Mouse (Mus musculus): ENCODE data around the gene Cavin1. TPM values are rescaled to one million over a fixed set of nuclear protein-coding genes. Genes with fewer than 3 reads are reported as not detected.

The Cavin1 gene
- polyA plus RNA-seq, 1 experiment, result 1.4 TPM

DNA sequence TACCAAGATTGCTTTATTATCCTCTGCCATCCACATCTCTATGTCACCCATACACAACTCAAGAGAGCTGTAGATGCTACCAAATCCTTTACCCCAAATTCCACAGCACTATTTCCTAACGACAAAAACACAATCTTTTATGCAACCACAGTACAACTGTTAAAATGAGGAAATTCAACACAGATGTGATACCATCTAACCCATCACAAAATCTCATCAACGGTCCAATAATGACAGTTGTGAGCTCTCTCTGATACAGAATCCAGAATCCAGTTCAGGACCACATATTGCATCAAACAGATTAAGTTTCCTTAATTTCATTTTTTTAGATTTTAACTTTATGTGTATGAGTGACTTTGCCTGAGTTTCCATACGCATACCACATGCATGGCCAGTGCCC, 18.0 kb upstream of the Cavin1 start:
- TF ChIP-seq GATA1 (IDR thresholded peaks at IDR 0.05; ENCODE audit: low read length), result no peak

DNA sequence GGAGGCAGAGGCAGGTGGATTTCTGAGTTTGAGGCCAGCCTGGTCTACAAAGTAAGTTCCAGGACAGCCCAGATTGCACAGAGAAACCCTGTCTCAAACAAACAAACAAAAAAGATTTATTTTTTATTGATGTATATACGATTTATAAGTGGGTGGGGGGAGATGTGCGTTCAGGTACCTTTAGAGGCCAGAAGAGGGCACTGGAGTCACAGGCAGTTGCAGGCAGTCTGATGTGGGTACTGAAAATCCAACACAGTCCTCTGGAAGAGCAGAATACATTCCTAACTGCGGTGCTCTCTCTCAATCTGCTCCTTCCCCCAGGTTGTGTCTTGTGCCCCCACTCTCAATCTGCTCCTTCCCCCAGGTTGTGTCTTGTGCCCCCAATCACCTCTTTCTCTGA, 14.9 kb upstream of the Cavin1 start:
- TF ChIP-seq GATA1 (IDR thresholded peaks at IDR 0.05; ENCODE audit: low read length), result no peak

DNA sequence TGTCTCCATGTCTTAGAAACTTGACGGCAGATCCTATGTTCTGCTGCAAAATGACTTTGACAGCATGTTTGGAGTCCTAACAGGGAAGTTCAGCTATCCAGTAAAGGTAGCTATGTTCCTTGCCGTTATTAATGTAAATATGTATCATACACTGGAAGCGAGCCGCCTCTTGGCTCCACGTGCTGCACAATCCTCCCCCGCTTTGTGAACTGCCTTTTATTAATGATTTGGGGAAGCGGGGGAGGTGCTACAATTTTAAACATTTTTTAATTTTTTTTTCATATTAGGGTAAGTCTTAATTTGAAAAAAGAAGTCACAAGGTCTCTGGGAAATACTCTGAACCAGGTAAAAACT, 13.1 kb upstream of the Cavin1 start:
- TF ChIP-seq GATA1 (IDR thresholded peaks at IDR 0.05; ENCODE audit: low read length), result no peak

DNA sequence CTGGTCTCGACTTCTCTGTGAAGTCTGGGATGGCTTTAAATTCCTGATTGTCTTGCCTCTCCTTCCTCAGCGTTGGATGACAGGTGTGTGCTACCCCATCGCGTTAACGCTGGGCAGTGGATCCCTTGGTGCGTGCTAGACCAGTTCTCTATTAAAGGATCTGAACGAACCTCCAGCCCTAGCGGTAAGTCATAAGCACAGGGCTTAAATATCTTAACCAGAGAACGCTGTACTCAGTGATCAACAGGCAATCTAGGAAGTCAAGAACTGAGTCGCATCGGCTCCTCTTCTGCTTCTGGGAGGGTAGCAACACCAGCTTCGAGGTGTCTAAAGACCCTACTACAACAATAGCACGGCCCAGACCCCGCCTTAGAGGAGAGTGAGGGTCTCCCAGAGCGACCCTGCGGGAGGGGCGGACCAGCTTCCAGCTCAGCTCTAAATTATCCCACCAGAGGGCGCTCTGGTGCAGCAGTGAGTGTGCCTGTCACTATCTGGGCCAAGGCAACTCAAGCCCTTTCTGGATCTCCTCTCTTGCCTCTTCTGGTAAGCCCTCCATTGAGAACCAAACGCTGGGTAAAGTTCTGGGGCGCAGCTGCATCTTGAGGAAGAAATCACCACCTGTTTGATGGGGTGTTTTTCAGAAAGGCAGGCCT, 12.6 kb upstream of the Cavin1 start:
- no peak for TF ChIP-seq GATA1 (IDR thresholded peaks at IDR 0.05; ENCODE audit: low read length)

DNA sequence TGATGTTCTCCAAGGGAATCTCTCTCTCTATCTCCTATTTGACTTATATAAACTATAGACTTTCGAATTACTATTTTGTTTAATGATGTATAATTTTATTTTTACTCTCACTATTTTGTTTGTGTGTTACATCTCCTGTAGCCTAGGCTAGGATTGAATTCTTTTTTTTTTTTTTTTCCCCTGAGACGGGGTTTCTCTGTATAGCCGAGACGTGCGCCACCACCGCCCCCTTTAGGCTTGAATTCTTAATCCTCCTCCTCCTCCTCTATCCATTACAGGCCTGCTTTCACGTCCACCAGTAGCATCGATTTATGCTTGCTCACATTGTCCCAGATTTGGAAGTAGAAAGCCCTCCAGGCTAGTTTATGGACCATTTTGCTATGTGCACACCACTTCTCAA, 11.4 kb upstream of the Cavin1 start:
- TF ChIP-seq GATA1 (IDR thresholded peaks at IDR 0.05; ENCODE audit: low read length), result no peak

DNA sequence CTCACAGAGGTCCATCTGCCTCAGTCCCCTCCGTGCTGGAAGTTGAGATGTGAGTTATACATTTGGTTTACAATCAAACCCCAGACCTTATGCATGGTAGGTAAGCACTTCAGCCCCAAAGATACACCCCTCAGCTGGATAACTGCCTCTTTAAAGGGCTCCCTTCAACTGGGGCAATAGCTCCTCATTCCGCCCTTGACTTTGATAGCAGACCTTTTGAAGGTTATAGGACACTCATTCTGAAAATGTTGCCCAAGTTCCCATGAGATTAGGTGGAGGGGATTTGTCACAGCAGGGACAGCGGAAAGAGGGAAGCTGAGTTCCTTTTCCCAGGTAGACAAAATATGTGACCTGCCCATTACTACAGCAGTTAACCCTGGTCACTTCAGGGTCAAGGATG, 10.5 kb upstream of the Cavin1 start:
- no peak for TF ChIP-seq GATA1 (IDR thresholded peaks at IDR 0.05; ENCODE audit: low read length)

DNA sequence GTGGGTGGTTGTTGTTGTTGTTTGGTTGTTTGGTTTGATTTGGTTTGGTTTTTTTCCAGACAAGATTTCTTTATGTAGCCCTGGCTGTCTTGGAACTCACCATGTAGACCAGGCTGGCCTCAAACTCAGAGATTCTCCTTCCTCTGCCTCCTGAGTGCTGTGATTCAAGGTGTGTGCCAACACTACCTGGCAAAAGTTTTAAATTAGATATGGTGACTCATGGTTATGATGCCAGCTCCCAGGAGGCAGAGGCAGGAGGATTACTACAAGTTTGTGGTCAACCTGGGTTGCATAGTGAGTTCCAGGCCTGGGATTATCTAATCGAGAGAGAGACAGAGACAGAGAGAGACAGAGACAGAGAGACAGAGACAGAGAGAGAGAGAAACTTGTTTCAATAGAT, 9.8 kb upstream of the Cavin1 start:
- no peak for TF ChIP-seq GATA1 (IDR thresholded peaks at IDR 0.05; ENCODE audit: low read length)

DNA sequence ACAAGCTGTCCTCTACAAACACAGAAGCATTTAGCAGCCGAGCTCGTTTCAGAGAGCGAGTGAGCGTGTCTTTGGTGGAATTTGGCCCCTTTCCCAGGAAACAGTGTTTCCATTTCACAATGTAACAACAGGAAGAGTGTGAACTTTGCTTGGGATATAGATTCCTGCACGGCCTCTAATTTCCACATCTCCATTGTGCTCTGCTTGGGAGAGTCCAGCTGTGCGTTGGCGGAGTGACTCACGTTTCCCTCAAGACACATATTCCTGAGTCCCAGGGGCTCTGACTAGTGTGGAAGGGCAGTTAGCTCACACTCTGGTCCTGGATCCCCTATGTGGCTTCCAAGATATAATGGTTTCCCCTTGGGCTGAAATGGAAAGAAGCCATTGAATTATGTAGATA, 9.2 kb upstream of the Cavin1 start:
- TF ChIP-seq GATA1 (IDR thresholded peaks at IDR 0.05; ENCODE audit: low read length), result no peak

DNA sequence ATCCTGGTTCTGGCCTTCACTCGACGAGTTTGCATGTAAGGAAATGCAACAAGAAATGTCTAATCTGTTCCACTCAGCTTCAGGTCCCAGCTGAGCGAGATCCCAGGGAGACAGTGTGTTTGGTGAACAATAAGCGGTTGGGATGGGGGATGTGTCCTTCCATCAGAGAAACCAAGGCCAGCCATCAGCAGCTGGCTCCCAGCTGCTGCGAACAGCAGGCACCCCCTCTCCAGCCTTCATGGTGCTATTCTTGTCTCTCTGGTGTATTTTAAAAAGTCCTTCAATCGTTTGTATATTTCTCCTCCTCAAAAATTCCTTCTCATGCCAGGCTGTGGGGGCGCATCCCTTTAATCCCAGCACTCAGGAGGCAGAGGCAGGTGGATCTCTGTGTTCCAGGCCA, 4.6 kb upstream of the Cavin1 start:
- no peak for TF ChIP-seq GATA1 (IDR thresholded peaks at IDR 0.05; ENCODE audit: low read length)

DNA sequence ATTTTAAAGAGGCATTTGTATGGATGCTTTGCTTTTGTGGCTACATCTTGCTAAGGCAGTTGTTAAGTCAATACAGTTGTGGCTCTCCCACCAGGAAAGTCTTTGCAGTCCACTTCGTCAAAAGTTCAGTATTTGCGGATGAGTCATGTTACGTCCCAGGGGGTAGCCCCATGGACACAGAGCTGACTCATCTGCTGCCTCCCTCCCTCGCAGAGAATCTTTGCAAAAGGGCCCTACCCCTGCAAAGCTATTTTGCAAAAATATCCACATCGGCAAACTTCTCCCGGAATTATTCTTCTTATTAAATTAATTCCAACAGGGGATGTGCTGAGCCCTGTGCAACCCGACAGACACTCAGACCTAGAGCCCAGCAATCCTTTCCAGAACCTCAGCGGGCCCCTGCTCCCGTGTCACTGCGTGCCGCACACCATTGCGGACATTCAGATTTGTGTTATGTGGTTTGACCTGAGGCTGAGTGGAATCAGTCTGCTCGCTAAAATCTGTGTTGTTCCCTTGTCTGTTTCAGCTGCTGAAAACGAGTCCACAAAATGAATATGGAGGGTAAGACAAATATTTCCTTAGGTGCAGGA, 3.8 kb upstream of the Cavin1 start:
- no peak for TF ChIP-seq GATA1 (IDR thresholded peaks at IDR 0.05; ENCODE audit: low read length)

DNA sequence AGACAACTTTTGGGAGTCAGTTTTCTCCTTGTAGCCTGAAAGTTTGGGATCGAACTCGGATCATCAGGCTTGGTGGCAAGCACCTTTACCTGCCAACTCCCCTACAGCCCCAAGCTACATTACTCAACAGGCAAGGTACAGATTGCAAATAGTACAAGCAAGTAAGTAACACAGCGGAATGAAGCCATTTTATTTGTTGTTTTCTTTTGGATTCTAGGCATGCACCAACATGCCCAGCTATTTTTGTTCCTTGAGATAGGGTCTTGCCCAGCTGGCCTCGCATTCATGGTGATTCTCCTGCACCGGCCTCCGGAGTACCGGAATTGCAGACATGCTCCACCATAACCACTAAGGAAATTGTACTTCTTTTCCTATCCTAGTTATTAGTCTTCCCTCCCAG, 2.6 kb upstream of the Cavin1 start:
- TF ChIP-seq GATA1 (IDR thresholded peaks at IDR 0.05; ENCODE audit: low read length), result no peak

DNA sequence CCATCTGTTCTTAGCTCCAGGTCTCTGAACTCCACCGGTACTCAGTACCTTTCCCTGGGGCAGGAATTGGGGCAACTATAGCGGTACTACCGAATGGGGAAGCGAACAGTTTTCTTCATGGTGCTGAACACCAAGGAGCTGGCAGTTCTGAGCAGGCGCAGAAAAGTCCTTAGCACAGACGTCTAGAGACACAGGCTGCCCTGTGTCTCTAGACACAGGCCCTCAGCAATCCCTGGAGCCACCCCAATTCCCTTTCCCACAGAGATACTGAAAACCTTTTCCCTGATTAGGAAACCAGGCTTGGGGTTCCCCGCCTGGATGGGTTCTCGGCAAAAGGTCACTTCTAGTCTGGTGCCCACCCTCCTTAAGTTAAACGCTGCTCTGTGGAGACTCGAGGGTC, 768 bp upstream of the Cavin1 start:
- TF ChIP-seq GATA1 (IDR thresholded peaks at IDR 0.05; ENCODE audit: low read length), result no peak

DNA sequence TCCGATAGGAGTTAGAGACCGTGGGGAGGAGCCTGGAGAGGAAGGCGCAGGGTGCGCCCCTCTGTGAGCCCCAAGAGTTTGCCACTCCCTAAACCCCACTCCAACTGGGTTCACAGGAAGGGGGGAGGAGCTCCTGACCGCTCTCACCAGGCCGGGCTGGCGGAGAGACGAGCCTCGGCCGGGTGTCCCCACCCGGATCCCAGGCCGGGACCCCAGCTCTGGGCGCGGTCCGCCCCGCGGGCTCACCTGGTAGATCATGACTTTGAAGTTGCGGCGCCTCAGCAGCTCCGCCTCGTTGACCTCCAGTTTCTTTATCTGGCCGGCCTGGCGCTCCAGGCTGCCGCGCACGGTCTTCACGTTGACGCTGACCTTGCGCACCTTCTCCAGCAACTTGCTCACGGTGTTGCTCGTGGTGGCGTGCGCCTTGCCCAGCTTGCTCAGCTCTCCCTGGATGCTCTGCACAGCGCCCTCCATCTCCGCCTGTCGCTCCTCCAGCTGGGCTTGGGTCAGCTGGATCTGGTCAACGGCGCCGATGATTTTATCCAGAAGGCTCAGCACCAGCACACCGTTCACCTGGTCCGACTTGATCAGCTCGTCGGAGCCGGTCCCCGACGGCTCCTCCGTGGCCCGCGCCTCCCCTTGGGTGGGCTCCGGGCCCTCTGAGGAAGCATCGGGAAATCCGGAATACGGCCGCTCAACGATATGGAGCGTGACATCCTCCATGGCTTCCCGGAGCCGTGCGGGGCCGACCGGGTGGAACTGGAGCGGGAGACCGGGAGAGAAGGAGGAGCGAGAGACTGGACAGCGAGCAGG, 737 bp downstream of the Cavin1 start:
- TF ChIP-seq GATA1 (IDR thresholded peaks at IDR 0.05; ENCODE audit: low read length), result no peak

DNA sequence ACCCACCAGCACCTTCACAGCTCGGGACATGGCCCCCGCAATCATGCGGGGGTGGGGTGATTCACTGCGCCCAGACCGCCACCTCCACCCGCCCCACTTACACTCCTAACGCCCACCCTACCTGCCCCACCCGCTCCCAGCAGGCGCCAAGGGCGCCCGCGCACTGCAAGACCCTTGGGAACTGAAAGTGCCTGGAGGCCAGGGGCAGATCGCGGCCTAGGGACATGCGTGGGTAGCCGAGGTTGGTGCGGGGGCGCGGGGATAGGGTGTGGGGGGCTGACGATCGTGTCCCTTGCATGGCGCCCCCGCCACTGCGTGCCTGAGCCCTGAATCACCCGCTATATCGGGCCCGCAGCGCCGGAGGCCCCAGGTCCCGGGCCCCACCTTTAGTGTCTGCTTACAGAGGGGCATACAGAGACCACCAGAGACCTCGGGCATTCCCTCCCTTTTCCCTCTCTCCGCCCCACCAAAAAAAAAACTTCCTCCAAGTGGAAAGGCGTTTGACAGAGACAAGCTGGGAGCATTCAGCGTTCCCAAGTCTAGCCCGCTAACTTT, 1.4 kb downstream of the Cavin1 start:
- TF ChIP-seq GATA1 (IDR thresholded peaks at IDR 0.05; ENCODE audit: low read length), result no peak

DNA sequence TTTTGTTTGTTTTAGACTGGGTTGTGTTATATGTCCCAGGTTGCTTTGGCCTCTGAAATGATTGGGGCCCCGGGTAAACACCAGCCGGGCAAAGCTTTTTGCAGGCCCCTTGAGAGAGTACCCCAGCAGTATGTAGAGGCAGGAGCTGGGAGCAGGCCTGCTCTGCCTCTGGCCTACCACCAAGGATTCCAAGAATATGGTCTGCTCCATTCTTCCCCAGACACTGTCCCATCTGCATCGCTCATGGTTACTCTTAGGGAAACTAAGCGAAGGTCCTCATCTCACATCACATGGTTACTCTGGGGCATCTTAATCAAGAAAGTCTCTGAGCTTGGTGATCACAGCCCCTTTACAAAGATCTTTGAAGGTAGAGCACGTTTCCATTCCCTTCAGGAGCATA, 2.2 kb downstream of the Cavin1 start:
- TF ChIP-seq GATA1 (IDR thresholded peaks at IDR 0.05; ENCODE audit: low read length), result no peak

DNA sequence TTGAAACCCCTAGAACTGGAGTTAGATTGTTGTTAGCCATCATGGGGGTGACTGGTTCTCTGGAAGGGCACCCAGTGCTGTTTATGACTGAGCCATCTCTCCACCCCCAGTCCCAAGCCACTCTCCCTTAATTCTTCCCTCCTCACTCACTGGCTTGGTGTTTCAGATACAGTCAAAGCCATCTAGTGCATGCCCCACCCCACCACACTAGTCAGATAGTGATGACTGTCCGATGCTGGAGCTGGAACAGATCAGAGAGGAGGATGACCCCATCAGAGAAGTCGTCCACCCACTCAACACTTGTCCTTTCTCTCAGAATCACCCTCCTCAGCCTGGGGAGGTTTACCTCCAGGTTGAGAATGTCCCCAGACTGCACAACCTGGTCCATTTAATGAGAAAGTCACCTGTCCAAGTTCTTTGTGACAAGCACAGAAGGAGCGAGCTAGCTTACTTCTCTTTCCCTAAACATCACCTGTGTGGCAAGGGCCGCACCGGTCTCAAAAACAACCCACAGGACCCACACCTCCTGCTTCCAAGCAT, 2.7 kb downstream of the Cavin1 start:
- TF ChIP-seq GATA1 (IDR thresholded peaks at IDR 0.05; ENCODE audit: low read length), result no peak
